In the genomic region with DNA sequence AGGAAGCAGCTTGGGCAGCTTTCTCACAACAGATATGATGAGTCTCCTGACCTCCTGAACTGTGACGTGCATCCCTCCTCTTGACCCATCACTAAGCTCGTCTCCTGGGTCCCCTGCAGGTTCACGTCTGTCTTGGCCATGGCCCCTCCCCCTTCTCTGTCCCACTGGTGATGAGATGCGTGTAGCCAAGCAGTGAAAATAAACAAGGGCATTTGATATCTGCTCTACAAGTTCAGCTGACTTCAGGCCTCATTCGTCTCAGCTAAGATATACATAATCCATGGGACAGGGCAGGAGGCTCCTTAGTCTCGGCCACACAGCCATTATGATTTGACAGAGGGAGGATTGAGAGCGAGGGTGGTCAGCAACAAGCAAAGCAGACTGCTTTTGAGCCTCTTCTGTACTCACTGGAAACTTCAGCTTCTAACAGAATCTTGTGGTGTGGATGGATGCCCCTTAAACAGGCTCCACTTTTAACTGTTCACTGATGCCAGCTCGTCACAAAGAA, we compare ENCODE assay signal across 9 mouse cellular contexts.
DNase-seq lines count a peak whose midpoint lies in the region; ATAC-seq and TF ChIP-seq lines count a peak whose summit lies in the region.
"Had no signal": no experiment of that assay in that cellular context is flagged by ENCODE, and none has a peak within 500 bp of the region (broad histone marks: within the 10 kb centered on the region; RNA-seq: fewer than 3 reads in every experiment).

No protein-coding gene starts in this region.

- TF ChIP-seq POLR2A in myocyte (IDR thresholded peaks at IDR 0.05; ENCODE audit: insufficient read length, low read depth): no peak

- no peak overlapping the region for H3ac ChIP-seq in myocyte (ENCODE audit: control insufficient read depth, insufficient read length)

- ATAC-seq in heart, embryonic 16.5 days (replicated peaks; ENCODE audit: extremely low read depth, insufficient read depth, low FRiP score): no peak; the same call in 1 of the 2 replicates
- peak; percentile 45 for ATAC-seq in embryonic facial prominence, embryonic 14.5 days (ENCODE audit: low read depth)
- 0 out of 2 replicates have a peak, but pooled peaks have one; percentile 6 for ATAC-seq in intestine, embryonic 14.5 days (replicated peaks; ENCODE audit: low FRiP score, low TSS enrichment, low read depth)
- ATAC-seq: CD4-positive, CD25-positive, alpha-beta regulatory T cell, adult 4 months had no signal

- no peaks in the 10 kb centered on the region for H3K79me2 ChIP-seq in myocyte (ENCODE audit: control insufficient read depth, insufficient read depth)

- H3K4me2 ChIP-seq in heart, embryonic 16.5 days (ENCODE audit: low read depth, low read length): peak overlapping the region; percentile 48; the same call in 1 of the 2 replicates
- H3K4me2 ChIP-seq in embryonic facial prominence, embryonic 14.5 days (ENCODE audit: low read depth, low read length): peak overlapping the region; percentile 44
- 0 out of 2 replicates have a peak overlapping the region, but pooled peaks have one; percentile 1 for H3K4me2 ChIP-seq in intestine, embryonic 14.5 days (ENCODE audit: low read length)
- H3K4me2 ChIP-seq in myocyte (ENCODE audit: low read depth): peak overlapping the region; percentile 20

- peaks cover 10% of the 10 kb centered on the region for H3K4me1 ChIP-seq in heart, embryonic 16.5 days (ENCODE audit: control insufficient read depth, insufficient read depth, low read length)
- peaks cover 30% of the 10 kb centered on the region for H3K4me1 ChIP-seq in embryonic facial prominence, embryonic 14.5 days (ENCODE audit: control insufficient read depth, insufficient read depth, low read length)
- peaks cover 18% of the 10 kb centered on the region for H3K4me1 ChIP-seq in intestine, embryonic 14.5 days (replicated peaks; ENCODE audit: control insufficient read depth, insufficient read depth, low read length)

- intact Hi-C loops in heart, postnatal 10 days (cut with DNase I): no loop called here

- no peak for DNase-seq in heart, postnatal 10 days
- peak; percentile 20 for DNase-seq in embryonic facial prominence, embryonic 14.5 days (ENCODE audit: low spot score)
- no peak for DNase-seq in intestine, embryonic 14.5 days (ENCODE audit: low spot score)
- DNase-seq in cerebellum, postnatal 25 days: no peak
- DNase-seq in spleen, adult 12 weeks (ENCODE audit: low spot score): no peak
- DNase-seq in thymus, postnatal 4 days: no peak

- no peaks in the 10 kb centered on the region for H3K9me3 ChIP-seq in heart, embryonic 16.5 days (replicated peaks; ENCODE audit: control insufficient read depth, low read length)
- H3K9me3 ChIP-seq in embryonic facial prominence, embryonic 14.5 days (ENCODE audit: control insufficient read depth, low read length): no peaks in the 10 kb centered on the region
- H3K9me3 ChIP-seq in intestine, embryonic 14.5 days (ENCODE audit: control insufficient read depth, low read length): no peaks in the 10 kb centered on the region

- no peaks in the 10 kb centered on the region for H3K36me3 ChIP-seq in heart, embryonic 16.5 days (ENCODE audit: control insufficient read depth, insufficient read depth)
- H3K36me3 ChIP-seq in embryonic facial prominence, embryonic 14.5 days (ENCODE audit: control insufficient read depth, insufficient read depth, low read length): no peaks in the 10 kb centered on the region
- no peaks in the 10 kb centered on the region for H3K36me3 ChIP-seq in intestine, embryonic 14.5 days (ENCODE audit: control insufficient read depth, insufficient read depth, low read length)
- no peaks in the 10 kb centered on the region for H3K36me3 ChIP-seq in myocyte (ENCODE audit: control insufficient read depth, insufficient read depth)

- peak overlapping the region; percentile 59 for H3K27ac ChIP-seq in heart, embryonic 16.5 days (ENCODE audit: low read length)
- H3K27ac ChIP-seq in embryonic facial prominence, embryonic 14.5 days (replicated peaks; ENCODE audit: low read depth, low read length): peak overlapping the region; percentile 56
- peak overlapping the region; percentile 65 for H3K27ac ChIP-seq in intestine, embryonic 14.5 days (ENCODE audit: low read depth)

- H3K27me3 ChIP-seq in heart, embryonic 16.5 days (ENCODE audit: control insufficient read depth, insufficient read depth, low read length): no peaks in the 10 kb centered on the region
- H3K27me3 ChIP-seq in embryonic facial prominence, embryonic 14.5 days (replicated peaks; ENCODE audit: control insufficient read depth, insufficient read depth, low read length): no peaks in the 10 kb centered on the region
- no peaks in the 10 kb centered on the region for H3K27me3 ChIP-seq in intestine, embryonic 14.5 days (replicated peaks; ENCODE audit: control insufficient read depth, insufficient read depth, low read length)
- no peaks in the 10 kb centered on the region for H3K27me3 ChIP-seq in myocyte (ENCODE audit: control insufficient read depth, insufficient read depth, insufficient read length)

- H3K9ac ChIP-seq in heart, embryonic 16.5 days (ENCODE audit: low read length): no peak overlapping the region
- no peak overlapping the region for H3K9ac ChIP-seq in embryonic facial prominence, embryonic 14.5 days (ENCODE audit: low read depth, low read length)
- H3K9ac ChIP-seq in intestine, embryonic 14.5 days (ENCODE audit: low read length): no peak overlapping the region

- WGBS in heart, embryonic 16.5 days: 23% methylated on average over 8 of the region's 8 CpGs
- WGBS in embryonic facial prominence, embryonic 14.5 days: 24% methylated on average over 8 of the region's 8 CpGs
- WGBS in intestine, embryonic 14.5 days: 19% methylated on average over 8 of the region's 8 CpGs

- no peak overlapping the region for H3K4me3 ChIP-seq in heart, embryonic 16.5 days (ENCODE audit: low read length)
- H3K4me3 ChIP-seq in embryonic facial prominence, embryonic 14.5 days (ENCODE audit: low read depth, low read length): no peak overlapping the region
- H3K4me3 ChIP-seq in intestine, embryonic 14.5 days (ENCODE audit: low read depth, low read length): no peak overlapping the region
- no peak overlapping the region for H3K4me3 ChIP-seq in myocyte

TF ChIP-seq in myocyte, 11 proteins besides CTCF, POLR2A, EP300 and RAD21:
- TF ChIP-seq USF1 (IDR thresholded peaks at IDR 0.05; ENCODE audit: low read depth) (no peak), MYOG (IDR thresholded peaks at IDR 0.05; ENCODE audit: control insufficient read depth in 1 of 3, insufficient read depth in 1 of 3, insufficient read length in 2 of 3, low read depth in 2 of 3) (no peak), E2F4 (IDR thresholded peaks at IDR 0.05; ENCODE audit: insufficient read depth) (no peak), TCF3 (IDR thresholded peaks at IDR 0.05; ENCODE audit: insufficient read length, low read depth) (no peak), MAX (IDR thresholded peaks at IDR 0.05; ENCODE audit: low read depth) (no peak), POLR2AphosphoS2 (IDR thresholded peaks at IDR 0.05; ENCODE audit: insufficient read length, low read depth) (no peak), REST (IDR thresholded peaks at IDR 0.05; ENCODE audit: insufficient read depth, insufficient read length) (no peak), TCF12 (IDR thresholded peaks at IDR 0.05; ENCODE audit: insufficient read depth, poor library complexity, severe bottlenecking) (no peak), CEBPB (IDR thresholded peaks at IDR 0.05; ENCODE audit: insufficient read depth, poor library complexity, severe bottlenecking) (no peak), MYOD1 (IDR thresholded peaks at IDR 0.05; ENCODE audit: control insufficient read depth in 1 of 3, insufficient read length in 2 of 3, low read depth in 2 of 3) (no peak), SRF (IDR thresholded peaks at IDR 0.05; ENCODE audit: control insufficient read depth, insufficient read length, low read depth) (no peak)
